Mouse (Mus musculus) liver, adult 2 months (tissue): ENCODE data around the gene Ebf1. TPM values are rescaled to one million over a fixed set of nuclear protein-coding genes. Genes with fewer than 3 reads are reported as not detected.

Experiments
- DNase-seq: peaks from one replicate; pipeline ENCODE4 v3.0.0-alpha.2; 2011; ENCODE audit warnings: low read depth, low spot score; ENCODE audit errors: extremely low read depth
- H3K27ac ChIP-seq: fragments of 200-500 bp; replicated peaks from 2 replicates; pipeline ENCODE4 v1.5.1; 2012; ENCODE audit warnings: low read depth, mild to moderate bottlenecking, control low read depth, inconsistent platforms, low read length; ENCODE audit not compliant: insufficient read depth
- H3K27me3 ChIP-seq: fragments of 200-500 bp; 2 replicates; pipeline ENCODE4 v1.6.1; 2012; ENCODE audit warnings: mild to moderate bottlenecking, moderate library complexity, low read length, inconsistent platforms; ENCODE audit not compliant: control insufficient read depth, insufficient read depth
- H3K36me3 ChIP-seq: fragments of 200-500 bp; 2 replicates; pipeline ENCODE4 v1.6.1; 2012; ENCODE audit warnings: low read length, inconsistent platforms; ENCODE audit not compliant: control insufficient read depth, insufficient read depth
- H3K4me1 ChIP-seq: fragments of 200-500 bp; 2 replicates; pipeline ENCODE4 v1.6.1; 2011; ENCODE audit warnings: low read length; ENCODE audit not compliant: control insufficient read depth, insufficient read depth
- H3K4me3 ChIP-seq: fragments of 200-500 bp; 2 replicates; pipeline ENCODE4 v1.5.1; 2011; ENCODE audit warnings: low read depth, mild to moderate bottlenecking, control low read depth, low read length, moderate library complexity; ENCODE audit not compliant: insufficient read depth
- H3K79me2 ChIP-seq: fragments of 200-500 bp; 2 replicates; pipeline ENCODE4 v1.6.1; 2012; ENCODE audit warnings: inconsistent platforms, mild to moderate bottlenecking, low read length, moderate library complexity; ENCODE audit not compliant: control insufficient read depth, insufficient read depth
- H3K9ac ChIP-seq: fragments of 200-500 bp; 2 replicates; pipeline ENCODE4 v1.6.1; 2012; ENCODE audit warnings: low read depth, mild to moderate bottlenecking, control low read depth, inconsistent platforms, low read length
- CTCF ChIP-seq: fragments of 200-500 bp; IDR thresholded peaks from 2 replicates; pipeline ENCODE4 v1.5.1; 2011; ENCODE audit warnings: low read depth, low read length, control low read depth
- POLR2A ChIP-seq: fragments of 200-500 bp; IDR thresholded peaks from 2 replicates; pipeline ENCODE4 v1.6.1; 2011; ENCODE audit warnings: low read length, control low read depth; ENCODE audit not compliant: insufficient read depth; ENCODE audit errors: extremely low read depth
- WGBS: fragments of 180-500 bp; shearing (Covaris S2); methylation state at CpG from one replicate; pipeline ENCODE4 v1.1.7; 2018; 5-methylcytosine and 5-hydroxymethylcytosine counted together
- polyA plus RNA-seq: library from polyadenylated mRNA; depleted of rRNA; stranded (reverse); fragments of >200 nt; gene quantifications from 2 replicates; pipeline ENCODE4 v1.2.3, GENCODE M21; 2012
- total RNA-seq: library from RNA; depleted of rRNA; stranded (reverse); fragments of >200 nt; gene quantifications from 2 replicates; pipeline ENCODE4 v1.2.3, GENCODE M21; 2014

Gene Ebf1
- total and polyA plus RNA-seq, 2 experiments = 0.23 to 0.37 TPM

- 25% methylated on average over 2 of the region's 2 CpGs for WGBS
- H3K27me3 ChIP-seq = no peaks in the 10 kb centered on the region
- H3K36me3 ChIP-seq = no peaks in the 10 kb centered on the region
- no peaks in the 10 kb centered on the region for H3K79me2 ChIP-seq
- no peak for DNase-seq
- TF ChIP-seq CTCF (no peak), POLR2A (no peak)
- no peaks in the 10 kb centered on the region for H3K4me1 ChIP-seq
- H3K9ac ChIP-seq = no peak overlapping the region
- no peak overlapping the region for H3K27ac ChIP-seq
- no peak overlapping the region for H3K4me3 ChIP-seq
These were observed 24.4 kb downstream of the Ebf1 start for GRCm38 (mm10) chr11:44641496-44641895.

GRCm38 (mm10) chr11:44654340-44655019, 37.4 kb downstream of the Ebf1 start:
- Histone ChIP-seq H3K36me3 (no peaks in the 10 kb centered on the region), H3K4me3 (no peak overlapping the region), H3K79me2 (no peaks in the 10 kb centered on the region), H3K27me3 (no peaks in the 10 kb centered on the region; the same call in 1 of the 2 replicates), H3K4me1 (no peaks in the 10 kb centered on the region), H3K27ac (no peak overlapping the region), H3K9ac (no peak overlapping the region)
- no peak for TF ChIP-seq CTCF
- no peak for TF ChIP-seq POLR2A
- WGBS = 80% methylated on average over 8 of the region's 8 CpGs
- no peak for DNase-seq

- Histone ChIP-seq H3K36me3 (no peaks in the 10 kb centered on the region), H3K27me3 (no peaks in the 10 kb centered on the region; the same call in 1 of the 2 replicates), H3K4me1 (no peaks in the 10 kb centered on the region), H3K4me3 (no peak overlapping the region), H3K79me2 (no peaks in the 10 kb centered on the region), H3K9ac (no peak overlapping the region), H3K27ac (no peak overlapping the region)
- WGBS = 94% methylated on average over 5 of the region's 5 CpGs
- TF ChIP-seq POLR2A = no peak
- TF ChIP-seq CTCF = no peak
- DNase-seq = no peak
These were observed 38.4 kb downstream of the Ebf1 start for GRCm38 (mm10) chr11:44655468-44655867.

GRCm38 (mm10) chr11:44656916-44657315, 39.8 kb downstream of the Ebf1 start:
- Histone ChIP-seq H3K4me3 (no peak overlapping the region), H3K9ac (no peak overlapping the region), H3K4me1 (no peaks in the 10 kb centered on the region), H3K36me3 (no peaks in the 10 kb centered on the region), H3K79me2 (no peaks in the 10 kb centered on the region), H3K27me3 (no peaks in the 10 kb centered on the region; the same call in 1 of the 2 replicates), H3K27ac (no peak overlapping the region)
- no peak for DNase-seq
- TF ChIP-seq CTCF (no peak), POLR2A (no peak)

- Histone ChIP-seq H3K27me3 (no peaks in the 10 kb centered on the region; the same call in 1 of the 2 replicates), H3K9ac (no peak overlapping the region), H3K79me2 (no peaks in the 10 kb centered on the region), H3K27ac (no peak overlapping the region), H3K4me3 (no peak overlapping the region), H3K4me1 (no peaks in the 10 kb centered on the region), H3K36me3 (no peaks in the 10 kb centered on the region)
- DNase-seq = no peak
- TF ChIP-seq CTCF (no peak), POLR2A (no peak)
- WGBS = 86% methylated on average over 6 of the region's 6 CpGs
These were observed 40.8 kb downstream of the Ebf1 start for GRCm38 (mm10) chr11:44657833-44658395.

- TF ChIP-seq POLR2A (no peak), CTCF (no peak)
- WGBS = 88% methylated on average over 5 of the region's 5 CpGs
- Histone ChIP-seq H3K36me3 (no peaks in the 10 kb centered on the region), H3K27me3 (no peaks in the 10 kb centered on the region; the same call in 1 of the 2 replicates), H3K27ac (no peak overlapping the region), H3K4me1 (no peaks in the 10 kb centered on the region), H3K79me2 (no peaks in the 10 kb centered on the region), H3K9ac (no peak overlapping the region), H3K4me3 (no peak overlapping the region)
- DNase-seq = no peak
These were observed 44.8 kb downstream of the Ebf1 start for GRCm38 (mm10) chr11:44661875-44662274.
